Mouse (Mus musculus) splenic B cell, adult 2 months (primary cell): Measurements from ENCODE around the gene Slc22a3.

Source experiments
- DNase-seq: peaks from one replicate; pipeline ENCODE4 v3.0.0-alpha.2; 2011; ENCODE audit warnings: low read depth, low spot score
- H3K27me3 ChIP-seq: 2 replicates; pipeline ENCODE4 v1.6.1; 2012; ENCODE audit warnings: mild to moderate bottlenecking, low read length, moderate library complexity, mixed read lengths; ENCODE audit not compliant: control insufficient read depth, poor library complexity, insufficient read depth, severe bottlenecking
- H3K36me3 ChIP-seq: 2 replicates; pipeline ENCODE4 v1.6.1; 2012; ENCODE audit warnings: mild to moderate bottlenecking, low read length, moderate library complexity, mixed read lengths; ENCODE audit not compliant: control insufficient read depth, poor library complexity, insufficient read depth, severe bottlenecking

The Slc22a3 gene

GRCm38 (mm10) chr17:12507654-12508204, at the start of gene Slc22a3:
Gene Slc22a3 (minus strand): TSS chr17:12507704.
- Histone ChIP-seq H3K36me3 (no peaks in the 10 kb centered on the region), H3K27me3 (no peaks in the 10 kb centered on the region)
- no peak for DNase-seq

GRCm38 (mm10) chr17:12534353-12535145, 27.0 kb upstream of the Slc22a3 start:
- no peaks in the 10 kb centered on the region for H3K27me3 ChIP-seq
- DNase-seq = peak; percentile 71
- H3K36me3 ChIP-seq = no peaks in the 10 kb centered on the region

- Histone ChIP-seq H3K36me3 (no peaks in the 10 kb centered on the region), H3K27me3 (no peaks in the 10 kb centered on the region)
- DNase-seq = peak; percentile 48
Measured at GRCm38 (mm10) chr17:12532115-12532514, 24.6 kb upstream of the Slc22a3 start.

- Histone ChIP-seq H3K27me3 (no peaks in the 10 kb centered on the region), H3K36me3 (no peaks in the 10 kb centered on the region)
- DNase-seq = no peak
Measured at GRCm38 (mm10) chr17:12530081-12530480, 22.6 kb upstream of the Slc22a3 start.

DNA sequence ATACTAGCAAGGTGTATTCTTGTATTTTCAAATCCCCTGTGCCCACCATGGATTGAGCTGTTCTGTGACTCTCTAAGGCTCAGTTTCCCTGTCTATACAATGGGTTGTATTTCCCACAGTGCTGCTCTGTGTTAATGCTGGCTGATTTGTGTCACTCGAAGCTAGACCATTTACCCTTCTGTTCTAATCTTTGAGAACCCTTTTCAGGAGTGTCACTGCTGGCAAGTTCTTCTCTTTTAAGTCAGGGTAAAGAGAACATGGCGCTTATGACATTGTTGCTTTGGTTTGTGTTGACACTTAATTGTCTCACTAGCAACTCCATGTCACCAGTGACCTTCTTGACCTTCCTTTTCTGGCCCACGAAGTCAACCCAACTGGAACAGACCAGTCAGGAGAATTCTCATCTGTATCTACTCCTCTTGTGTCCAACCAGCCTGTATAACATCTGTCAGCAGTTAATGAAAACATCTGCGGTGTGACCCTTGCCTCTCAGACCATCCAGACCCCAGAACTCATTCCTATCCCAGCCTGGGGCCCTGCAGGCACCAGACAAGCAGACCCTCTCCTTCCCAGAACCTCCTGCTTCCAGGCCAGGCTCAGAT, 22.0 kb upstream of the Slc22a3 start:
- DNase-seq = no peak
- H3K36me3 ChIP-seq = no peaks in the 10 kb centered on the region
- H3K27me3 ChIP-seq = no peaks in the 10 kb centered on the region

GRCm38 (mm10) chr17:12519089-12519488, 11.6 kb upstream of the Slc22a3 start:
- Histone ChIP-seq H3K36me3 (no peaks in the 10 kb centered on the region), H3K27me3 (no peaks in the 10 kb centered on the region)

DNA sequence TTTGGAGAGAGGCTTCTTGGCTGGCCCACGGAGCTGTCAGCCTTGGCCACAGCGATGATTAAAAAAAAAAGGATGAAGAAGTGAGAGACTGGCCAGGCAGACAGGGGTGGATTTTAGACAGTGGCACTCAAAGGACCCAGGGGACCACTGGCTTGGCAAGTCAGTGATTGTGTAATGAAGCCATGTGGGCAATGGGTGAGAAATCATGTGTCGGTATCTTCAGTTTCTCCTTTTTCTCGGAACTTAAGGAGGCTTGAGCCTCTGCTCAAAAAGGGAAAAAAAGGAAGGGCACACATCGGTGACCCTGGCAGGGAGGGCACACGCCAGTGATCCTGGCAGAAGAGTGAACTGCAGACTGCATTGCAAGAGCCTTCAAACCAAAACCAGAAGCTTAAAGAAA, 10.7 kb upstream of the Slc22a3 start:
- Histone ChIP-seq H3K27me3 (no peaks in the 10 kb centered on the region), H3K36me3 (no peaks in the 10 kb centered on the region)
- peak; percentile 8 for DNase-seq

More at GRCm38 (mm10) chr17:12519089-12519488, 11.6 kb upstream of the Slc22a3 start:
- DNase-seq = no peak

GRCm38 (mm10) chr17:12513997-12514396, 6.5 kb upstream of the Slc22a3 start:
- no peak for DNase-seq
- no peaks in the 10 kb centered on the region for H3K27me3 ChIP-seq
- H3K36me3 ChIP-seq = no peaks in the 10 kb centered on the region

DNA sequence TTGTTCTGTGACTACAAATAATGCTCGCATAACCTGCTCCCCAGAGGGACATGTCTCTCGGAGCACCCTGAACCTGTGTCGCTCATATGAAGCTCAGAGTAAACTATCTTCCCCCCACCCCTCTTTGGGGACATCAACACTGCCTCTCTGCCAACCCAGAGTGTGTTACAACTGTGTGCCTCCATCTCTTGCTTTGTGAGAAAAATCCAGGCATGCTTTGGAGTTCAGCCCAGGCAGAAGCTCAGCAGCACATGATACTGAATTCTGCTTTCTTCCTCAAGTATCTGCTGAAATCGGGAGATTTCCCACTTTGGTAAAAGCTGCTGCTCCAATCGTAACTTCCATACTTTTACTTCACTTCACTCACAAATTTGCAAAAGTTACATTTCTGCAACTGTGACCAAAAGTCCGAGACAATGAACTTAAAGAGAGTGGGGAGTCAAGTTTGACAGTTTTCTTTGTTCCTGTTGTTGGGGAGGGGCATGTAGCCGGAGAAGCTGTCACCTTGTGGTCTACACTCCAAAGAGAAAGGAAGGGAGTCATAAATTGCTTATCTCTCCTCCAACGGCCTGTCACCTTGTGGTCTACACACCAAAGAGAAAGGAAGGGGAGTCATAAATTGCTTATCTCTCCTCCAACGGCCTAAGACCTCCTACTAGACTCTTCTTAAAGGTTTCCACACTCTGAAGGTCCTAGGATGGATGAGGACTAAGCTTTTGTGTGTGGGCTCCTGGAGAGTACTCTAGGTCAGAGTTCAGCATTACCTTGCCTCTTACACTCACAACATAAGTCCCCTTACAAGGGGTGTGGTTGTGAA, 5.8 kb upstream of the Slc22a3 start:
- no peak for DNase-seq
- Histone ChIP-seq H3K27me3 (no peaks in the 10 kb centered on the region), H3K36me3 (no peaks in the 10 kb centered on the region)

GRCm38 (mm10) chr17:12511193-12511592, 3.7 kb upstream of the Slc22a3 start:
- DNase-seq = no peak
- Histone ChIP-seq H3K36me3 (no peaks in the 10 kb centered on the region), H3K27me3 (no peaks in the 10 kb centered on the region)

GRCm38 (mm10) chr17:12508376-12508775, 872 bp upstream of the Slc22a3 start:
- DNase-seq = no peak

GRCm38 (mm10) chr17:12506903-12507563, 471 bp downstream of the Slc22a3 start:
- Histone ChIP-seq H3K36me3 (no peaks in the 10 kb centered on the region), H3K27me3 (no peaks in the 10 kb centered on the region)
- DNase-seq = no peak

More at GRCm38 (mm10) chr17:12508376-12508775, 872 bp upstream of the Slc22a3 start:
- H3K27me3 ChIP-seq = no peaks in the 10 kb centered on the region
- H3K36me3 ChIP-seq = no peaks in the 10 kb centered on the region

DNA sequence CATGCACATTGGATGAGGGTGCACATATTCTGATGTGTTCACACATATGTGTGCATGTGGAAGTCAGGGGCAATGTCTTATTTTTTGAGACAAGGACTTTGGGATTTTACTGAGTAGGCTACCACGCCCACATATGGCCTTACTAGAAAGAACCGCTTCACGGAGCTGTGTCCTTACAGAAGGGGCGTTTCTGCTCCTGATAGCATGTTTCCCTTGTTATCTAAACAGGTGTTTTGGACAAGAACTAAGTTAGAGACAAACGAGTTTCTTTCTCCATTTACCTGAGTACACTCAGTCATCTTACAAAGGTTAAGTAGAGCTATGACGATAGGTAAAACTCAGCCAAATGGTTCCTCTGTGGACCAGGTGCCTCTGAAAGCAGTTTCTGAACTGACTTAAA, 1.8 kb downstream of the Slc22a3 start:
- Histone ChIP-seq H3K27me3 (no peaks in the 10 kb centered on the region), H3K36me3 (no peaks in the 10 kb centered on the region)
- no peak for DNase-seq

DNA sequence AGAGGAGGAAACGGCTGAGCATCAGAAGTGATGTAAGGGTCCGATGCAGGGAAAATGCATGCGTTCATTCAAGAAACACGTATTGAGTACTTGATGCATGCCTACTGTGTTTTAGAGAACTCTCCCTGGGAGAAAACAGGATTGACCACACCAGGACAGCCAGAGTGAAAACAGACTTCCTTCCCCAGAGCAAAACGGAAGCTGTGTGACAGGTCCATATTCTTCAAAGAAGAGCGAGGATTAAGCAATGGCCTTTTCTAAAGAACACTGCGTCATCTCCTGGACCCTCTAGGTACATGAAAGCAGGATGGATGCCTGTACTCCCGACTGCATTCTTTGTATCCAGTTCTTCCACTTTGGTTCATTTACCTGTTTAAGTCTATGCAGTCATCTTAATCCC, 8.1 kb downstream of the Slc22a3 start:
- H3K27me3 ChIP-seq = no peaks in the 10 kb centered on the region
- H3K36me3 ChIP-seq = no peaks in the 10 kb centered on the region
- DNase-seq = no peak
